Mouse (Mus musculus) olfactory bulb, adult 2 months (tissue): ENCODE results near the gene Synj1.

Experiments used
- CTCF ChIP-seq: fragments of 200-500 bp; IDR thresholded peaks from 2 replicates; pipeline ENCODE4 v1.5.1; 2012; ENCODE audit warnings: low read depth, mild to moderate bottlenecking, low read length, moderate library complexity; ENCODE audit not compliant: insufficient read depth
- POLR2A ChIP-seq: fragments of 200-500 bp; IDR thresholded peaks from 2 replicates; pipeline ENCODE4 v1.6.1; 2012; ENCODE audit warnings: mild to moderate bottlenecking, low read depth, low read length, moderate library complexity; ENCODE audit not compliant: insufficient read depth

GRCm38 (mm10) chr16:90893792-90894191, 117.3 kb downstream of the Synj1 start:
- TF ChIP-seq POLR2A (no peak), CTCF (no peak)
